Mouse (Mus musculus) olfactory bulb, adult 2 months (tissue): ENCODE results near the gene Sprr2k. TPM values are rescaled to one million over a fixed set of nuclear protein-coding genes. Genes with fewer than 3 reads are reported as not detected.
"Not testable (repeated sequence)": the region's sequence is repeated elsewhere in the genome, so short reads cannot be mapped to it uniquely, and the experiment has no call there.

Experiments used
- H3K27ac ChIP-seq: fragments of 200-500 bp; 2 replicates; pipeline ENCODE4 v1.5.1; 2012; ENCODE audit warnings: low read depth, low read length; ENCODE audit not compliant: insufficient read depth
- H3K4me1 ChIP-seq: fragments of 200-500 bp; 2 replicates; pipeline ENCODE4 v1.6.1; 2012; ENCODE audit warnings: low read length; ENCODE audit not compliant: control insufficient read depth, insufficient read depth
- H3K4me3 ChIP-seq: fragments of 200-500 bp; 2 replicates; pipeline ENCODE4 v1.5.1; 2012; ENCODE audit warnings: mild to moderate bottlenecking, low read depth, low read length, moderate library complexity; ENCODE audit not compliant: insufficient read depth
- CTCF ChIP-seq: fragments of 200-500 bp; IDR thresholded peaks from 2 replicates; pipeline ENCODE4 v1.5.1; 2012; ENCODE audit warnings: low read depth, mild to moderate bottlenecking, low read length, moderate library complexity; ENCODE audit not compliant: insufficient read depth
- POLR2A ChIP-seq: fragments of 200-500 bp; IDR thresholded peaks from 2 replicates; pipeline ENCODE4 v1.6.1; 2012; ENCODE audit warnings: mild to moderate bottlenecking, low read depth, low read length, moderate library complexity; ENCODE audit not compliant: insufficient read depth
- WGBS: fragments of 180-500 bp; shearing (Covaris S2); methylation state at CpG from one replicate; pipeline ENCODE4 v1.1.7; 2018; 5-methylcytosine and 5-hydroxymethylcytosine counted together
- polyA plus RNA-seq: library from polyadenylated mRNA; stranded (reverse); fragments of >200 nt; gene quantifications from 2 replicates; pipeline ENCODE4 v1.2.4, GENCODE M21; 2012; ENCODE audit warnings: low replicate concordance; ENCODE audit not compliant: missing spikeins, insufficient read depth, insufficient read length

The Sprr2k gene
- polyA plus RNA-seq, 1 experiment: not detected

GRCm38 (mm10) chr3:92458620-92459019, 26.2 kb downstream of the Sprr2k start, which contains the start of gene Sprr3:
TSS of gene Sprr3 (minus strand) at chr3:92458720.
- Histone ChIP-seq H3K4me3 (no peak within 1 kb of the TSS), H3K27ac (no peak within 1 kb of the TSS), H3K4me1 (no peaks in the 10 kb centered on the region)
- 85% methylated on average over 2 of the region's 2 CpGs for WGBS
- no peak for TF ChIP-seq CTCF
- no peak for TF ChIP-seq POLR2A

- 89% methylated on average over 1 of the region's 1 CpGs for WGBS
These were observed 34.2 kb downstream of the Sprr2k start for GRCm38 (mm10) chr3:92466576-92466975.

GRCm38 (mm10) chr3:92467424-92467823, 35.0 kb downstream of the Sprr2k start:
- Histone ChIP-seq H3K4me3 (no peak overlapping the region), H3K4me1 (no peaks in the 10 kb centered on the region), H3K27ac (no peak overlapping the region)
- TF ChIP-seq POLR2A (no peak), CTCF (no peak)

More at GRCm38 (mm10) chr3:92466576-92466975, 34.2 kb downstream of the Sprr2k start:
- no peak for TF ChIP-seq CTCF
- no peak for TF ChIP-seq POLR2A
- H3K4me3 ChIP-seq: no peak overlapping the region
- H3K27ac ChIP-seq: no peak overlapping the region
- no peaks in the 10 kb centered on the region for H3K4me1 ChIP-seq

- no peaks in the 10 kb centered on the region for H3K4me1 ChIP-seq
- WGBS: 92% methylated on average over 2 of the region's 2 CpGs
- TF ChIP-seq CTCF: no peak
- no peak for TF ChIP-seq POLR2A
These were observed 37.7 kb downstream of the Sprr2k start for GRCm38 (mm10) chr3:92470111-92470510.

GRCm38 (mm10) chr3:92481249-92481648, 48.9 kb downstream of the Sprr2k start:
- not testable (repeated sequence) for H3K27ac ChIP-seq, H3K4me3 ChIP-seq, H3K4me1 ChIP-seq

More at GRCm38 (mm10) chr3:92470111-92470510, 37.7 kb downstream of the Sprr2k start:
- Histone ChIP-seq H3K27ac (no peak overlapping the region), H3K4me3 (no peak overlapping the region)

Other genes with a start within 250 kb of the Sprr2k start
- not detected in 2 replicates for gene Sprr2a1, start 216.8 kb upstream of the Sprr2k start, polyA plus RNA-seq
- gene Sprr2a2, start 216.7 kb upstream of the Sprr2k start, polyA plus RNA-seq: not detected in 2 replicates
- gene Sprr2a3, start 147.2 kb upstream of the Sprr2k start, polyA plus RNA-seq: not detected in 2 replicates
- gene Sprr2b, start 116.0 kb upstream of the Sprr2k start, polyA plus RNA-seq: not detected in 2 replicates
- gene Sprr2d, start 93.4 kb upstream of the Sprr2k start, polyA plus RNA-seq: not detected in 2 replicates
- gene Sprr2e, start 80.4 kb upstream of the Sprr2k start, polyA plus RNA-seq: not detected in 2 replicates
- gene Sprr2f, start 67.4 kb upstream of the Sprr2k start, polyA plus RNA-seq: not detected in 2 replicates
- gene Sprr2h, start 46.9 kb upstream of the Sprr2k start, polyA plus RNA-seq: not detected in 2 replicates
- not detected in 2 replicates for gene Sprr2i, start 24.6 kb upstream of the Sprr2k start, polyA plus RNA-seq
- gene Sprr2j-ps, start 14.5 kb upstream of the Sprr2k start, polyA plus RNA-seq: not detected in 2 replicates
- not detected in 2 replicates for gene Gm9774, start 3.2 kb upstream of the Sprr2k start, polyA plus RNA-seq
- not detected in 2 replicates for gene Sprr1b, start 6.2 kb downstream of the Sprr2k start, polyA plus RNA-seq
- not detected in 2 replicates for gene Sprr3, start 26.1 kb downstream of the Sprr2k start, polyA plus RNA-seq
- not detected in 2 replicates for gene Sprr1a, start 53.3 kb downstream of the Sprr2k start, polyA plus RNA-seq
- not detected in 2 replicates for gene Sprr4, start 67.9 kb downstream of the Sprr2k start, polyA plus RNA-seq
- not detected in 2 replicates for gene 2310046K23Rik, start 101.9 kb downstream of the Sprr2k start, polyA plus RNA-seq
- gene Ivl, start 141.2 kb downstream of the Sprr2k start, polyA plus RNA-seq: not detected in 2 replicates
- not detected in 2 replicates for gene Smcp, start 156.4 kb downstream of the Sprr2k start, polyA plus RNA-seq
- not detected in 2 replicates for gene 2210017I01Rik, start 174.9 kb downstream of the Sprr2k start, polyA plus RNA-seq
- not detected in 2 replicates for gene Lce6a, start 189.1 kb downstream of the Sprr2k start, polyA plus RNA-seq
- gene Lce1a1, start 215.7 kb downstream of the Sprr2k start, polyA plus RNA-seq: not detected in 2 replicates
- gene Lce1b, start 224.3 kb downstream of the Sprr2k start, polyA plus RNA-seq: not detected in 2 replicates
- gene Lce1a2, start 237.7 kb downstream of the Sprr2k start, polyA plus RNA-seq: not detected in 2 replicates
- gene Lce1c, start 246.7 kb downstream of the Sprr2k start, polyA plus RNA-seq: not detected in 2 replicates